Mouse (Mus musculus) left cerebral cortex, adult 8-10 months (tissue): ENCODE measurements around the gene Ccdc36. TPM values are rescaled to one million over a fixed set of nuclear protein-coding genes. Genes with fewer than 3 reads are reported as not detected.
A peak's percentile ranks its signal among the peaks of the same experiment; 100 is the strongest.

ENCODE experiments used
- DNase-seq, 2 experiments: peaks; one replicate each; pipeline ENCODE4 v3.0.0; 2022; ENCODE audit warnings: low spot score in 2 of 2
- total RNA-seq, 4 experiments: library from RNA; stranded (reverse); gene quantifications; 2 replicates each; pipeline ENCODE4 v1.2.4; 2022

Gene Ccdc36
- under 1 TPM; 0.15 to 0.37 (median 0.22) TPM for total RNA-seq

GRCm38 (mm10) chr9:108428384-108428783, at the start of gene Ccdc36:
TSS of gene Ccdc36 (minus strand) at chr9:108428484.
- no peak for DNase-seq

GRCm38 (mm10) chr9:108474528-108474927, 46.2 kb upstream of the Ccdc36 start:
- DNase-seq, result no peak

- no peak for DNase-seq
Measured at GRCm38 (mm10) chr9:108469845-108470244, 41.6 kb upstream of the Ccdc36 start.

GRCm38 (mm10) chr9:108469430-108469829, 41.1 kb upstream of the Ccdc36 start:
- no peak for DNase-seq

- no peak for DNase-seq
Measured at GRCm38 (mm10) chr9:108466219-108466618, 37.9 kb upstream of the Ccdc36 start.

- no peak for DNase-seq
Measured at GRCm38 (mm10) chr9:108463713-108464112, 35.4 kb upstream of the Ccdc36 start.

- DNase-seq, result no peak
Measured at GRCm38 (mm10) chr9:108462192-108462591, 33.9 kb upstream of the Ccdc36 start.

- no peak for DNase-seq
Measured at GRCm38 (mm10) chr9:108461675-108462074, 33.4 kb upstream of the Ccdc36 start.

GRCm38 (mm10) chr9:108461181-108461631, 32.9 kb upstream of the Ccdc36 start, which contains the start of gene Klhdc8b:
TSS of gene Klhdc8b (minus strand) at chr9:108461581.
- DNase-seq, result no peak

GRCm38 (mm10) chr9:108460319-108461178, 32.3 kb upstream of the Ccdc36 start, which contains the start of gene Ccdc71:
TSS of gene Ccdc71 (plus strand) at chr9:108460527.
- peak; percentile 79 to 89 for DNase-seq

- DNase-seq, result no peak
Measured at GRCm38 (mm10) chr9:108459939-108460318, 31.6 kb upstream of the Ccdc36 start.

- DNase-seq, result no peak
Measured at GRCm38 (mm10) chr9:108456953-108457352, 28.7 kb upstream of the Ccdc36 start.

- no peak for DNase-seq
Measured at GRCm38 (mm10) chr9:108455747-108456571, 27.7 kb upstream of the Ccdc36 start.

GRCm38 (mm10) chr9:108454429-108454828, 26.1 kb upstream of the Ccdc36 start:
- no peak for DNase-seq

GRCm38 (mm10) chr9:108453458-108453857, 25.2 kb upstream of the Ccdc36 start:
- no peak for DNase-seq

GRCm38 (mm10) chr9:108452911-108453310, 24.6 kb upstream of the Ccdc36 start:
- no peak for DNase-seq

GRCm38 (mm10) chr9:108452291-108452906, 24.1 kb upstream of the Ccdc36 start:
- peak; percentile 69 to 76 for DNase-seq

GRCm38 (mm10) chr9:108451519-108452160, 23.4 kb upstream of the Ccdc36 start:
- DNase-seq, result no peak

GRCm38 (mm10) chr9:108451170-108451493, 22.8 kb upstream of the Ccdc36 start:
- DNase-seq, result no peak

GRCm38 (mm10) chr9:108450292-108451169, 22.2 kb upstream of the Ccdc36 start:
- DNase-seq, result peak in 1 of 2 experiments; percentile 80
